Mouse (Mus musculus): Measurements from ENCODE around the gene Asic1.
"Not testable (repeated sequence)": the region's sequence is repeated elsewhere in the genome, so short reads cannot be mapped to it uniquely, and the experiment has no call there.

DNA sequence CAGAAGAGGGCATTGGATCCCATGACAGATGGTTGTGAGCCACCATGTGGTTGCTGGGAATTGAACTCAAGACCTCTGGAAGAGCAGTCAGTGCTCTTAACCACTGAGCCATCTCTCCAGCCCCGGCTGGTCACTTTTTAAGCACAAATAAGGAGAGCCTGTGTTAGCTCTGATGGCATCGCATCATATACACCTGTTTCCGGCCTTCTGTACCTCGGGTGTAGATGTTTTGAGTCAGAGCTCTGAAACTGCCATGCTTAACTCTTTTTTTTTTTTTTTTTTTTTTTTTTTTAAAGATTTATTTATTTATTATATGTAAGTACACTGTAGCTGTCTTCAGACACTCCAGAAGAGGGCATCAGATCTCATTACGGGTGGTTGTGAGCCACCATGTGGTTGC, 56.9 kb downstream of the Asic1 start:
- TF ChIP-seq CTCF (IDR thresholded peaks at IDR 0.05; ENCODE audit: low read depth); EP300 (optimal IDR thresholded peaks at IDR 0.05): not testable (repeated sequence)
